Mouse (Mus musculus) kidney, postnatal 36 days (tissue): Measurements from ENCODE around the gene Gjc1.

Experiments
- DNase-seq, 2 experiments: peaks; one replicate each; pipeline ENCODE4 v3.0.0; 2021 to 2022; ENCODE audit warnings: mixed read lengths in 2 of 2

Gjc1 gene

DNA sequence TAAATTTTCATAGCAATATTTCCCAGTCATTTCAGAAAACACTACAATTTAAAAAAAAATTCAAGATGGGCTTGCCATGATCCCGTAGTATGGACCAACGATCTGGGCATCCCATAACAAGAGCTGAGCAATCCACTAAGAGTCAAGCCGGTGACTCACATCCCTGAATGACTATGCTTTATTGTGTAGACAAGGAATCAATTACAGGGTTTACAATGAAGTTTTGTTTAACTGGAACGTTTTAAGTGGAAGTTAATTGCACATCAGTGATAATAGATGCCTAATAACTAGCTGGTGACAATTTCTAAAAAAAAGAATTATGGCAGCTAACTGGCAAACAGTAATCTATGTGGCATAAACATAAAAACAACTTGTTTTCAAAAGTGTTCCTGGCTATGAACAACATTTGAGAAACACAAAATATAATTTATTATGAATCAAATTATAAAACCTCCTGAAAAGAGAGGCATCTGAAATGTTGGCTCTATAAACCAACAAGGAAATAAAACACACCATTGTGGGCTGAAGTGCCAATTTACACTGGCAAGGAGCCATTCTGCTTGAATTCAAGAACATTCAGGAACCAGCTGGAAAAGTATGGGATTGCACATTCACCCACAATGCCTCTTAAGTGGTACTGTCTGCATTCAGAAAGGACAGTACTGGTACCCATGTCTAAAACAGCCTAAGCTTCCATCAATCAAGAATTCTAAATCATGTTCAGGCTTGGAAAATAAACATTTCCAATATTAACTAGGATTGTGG, 8.6 kb downstream of the Gjc1 start:
- no peak for DNase-seq

DNA sequence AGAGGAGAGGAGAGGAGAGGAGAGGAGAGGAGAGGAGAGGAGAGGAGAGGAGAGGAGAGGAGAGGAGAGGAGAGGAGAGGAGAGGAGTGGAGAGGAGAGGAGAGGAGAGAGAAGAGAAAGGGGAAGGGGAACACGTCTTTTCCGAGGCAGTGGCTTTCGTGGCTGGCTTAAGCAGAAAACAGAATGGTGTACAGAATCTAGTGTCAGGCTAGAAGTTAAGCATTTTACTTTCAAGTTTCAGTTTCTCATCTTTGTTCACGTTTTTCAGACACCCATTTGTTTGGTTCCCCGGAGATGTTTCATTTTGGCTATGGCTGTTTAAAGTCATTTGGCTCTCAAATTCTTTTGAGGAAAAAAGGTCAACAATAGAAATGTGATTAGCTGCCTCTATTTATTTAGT, 11.3 kb downstream of the Gjc1 start:
- DNase-seq = no peak

DNA sequence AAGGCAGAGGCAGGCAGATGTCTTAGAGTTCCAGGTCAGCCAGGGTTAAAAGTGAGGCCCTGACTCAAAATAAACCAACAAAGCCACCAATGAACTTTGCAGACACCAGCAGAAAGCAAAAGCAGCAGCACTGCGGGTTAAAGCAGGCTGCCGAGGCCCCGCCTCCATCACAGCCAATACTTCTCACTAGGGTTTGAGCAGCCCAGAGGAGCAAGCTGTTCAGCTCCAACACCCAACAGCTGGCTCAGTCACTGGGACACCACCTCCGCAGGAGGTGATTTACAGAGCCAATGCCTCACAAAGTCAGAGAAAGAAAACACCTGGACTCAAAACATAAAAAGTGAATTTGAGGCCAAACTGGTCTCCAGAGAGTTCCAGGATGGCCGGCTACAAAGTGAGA, 16.0 kb downstream of the Gjc1 start:
- no peak for DNase-seq

DNA sequence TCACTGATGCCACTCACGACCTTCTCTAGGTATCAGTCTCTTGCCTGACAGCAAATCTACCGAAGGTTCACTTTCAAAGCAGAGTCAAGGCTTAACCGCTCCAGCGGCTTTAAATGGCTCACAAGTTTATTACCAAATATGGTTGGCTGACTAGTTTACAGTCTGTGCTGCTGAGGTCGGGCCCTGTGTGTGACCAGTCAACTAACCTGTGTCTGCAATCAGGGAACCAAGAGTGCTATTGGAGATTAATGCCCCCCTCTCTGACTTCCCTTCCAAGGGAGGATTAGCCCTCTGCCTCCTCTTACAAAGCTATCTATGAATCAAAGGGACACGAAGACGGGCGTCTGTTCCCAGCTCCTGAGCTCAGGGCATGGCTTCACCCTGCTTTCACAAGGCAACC, 25.3 kb downstream of the Gjc1 start:
- no peak for DNase-seq

DNA sequence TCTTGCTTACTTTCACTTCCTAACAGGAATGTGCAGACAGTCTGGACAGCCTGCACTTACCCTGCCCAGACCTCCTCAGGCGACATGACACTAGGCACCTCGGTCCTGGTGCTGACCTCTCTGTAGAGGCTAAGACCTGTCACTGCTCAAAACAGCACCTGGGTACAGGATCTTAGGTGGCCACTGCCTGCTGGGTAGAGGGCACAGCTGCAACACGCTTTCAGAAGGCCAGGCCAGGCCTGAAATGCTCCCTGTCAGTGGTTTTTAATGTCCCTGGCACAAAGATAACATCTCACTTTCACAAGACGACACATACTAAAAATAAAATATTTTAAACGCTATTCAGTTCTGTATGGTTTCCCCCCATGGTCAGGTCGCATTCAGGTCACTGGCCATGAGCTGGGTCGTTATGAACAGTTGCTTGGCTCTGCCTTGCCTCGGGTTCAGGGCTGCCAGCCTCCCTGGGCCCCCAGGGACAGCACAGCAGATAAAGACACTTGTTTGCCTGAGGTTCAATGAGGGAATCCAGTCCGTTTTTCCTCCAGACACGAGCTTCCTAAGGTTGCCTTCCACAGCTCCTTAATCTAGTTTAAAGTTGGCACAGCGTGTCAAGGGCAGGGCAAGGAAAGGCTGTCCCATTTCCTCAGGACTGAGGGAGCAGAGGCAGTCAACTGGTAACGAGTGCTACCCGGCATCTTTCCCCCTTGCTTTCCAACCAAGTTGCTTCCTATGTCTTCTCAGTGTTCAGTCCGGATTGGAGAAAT, 27.6 kb downstream of the Gjc1 start:
- DNase-seq = peak; percentile 14 to 22

DNA sequence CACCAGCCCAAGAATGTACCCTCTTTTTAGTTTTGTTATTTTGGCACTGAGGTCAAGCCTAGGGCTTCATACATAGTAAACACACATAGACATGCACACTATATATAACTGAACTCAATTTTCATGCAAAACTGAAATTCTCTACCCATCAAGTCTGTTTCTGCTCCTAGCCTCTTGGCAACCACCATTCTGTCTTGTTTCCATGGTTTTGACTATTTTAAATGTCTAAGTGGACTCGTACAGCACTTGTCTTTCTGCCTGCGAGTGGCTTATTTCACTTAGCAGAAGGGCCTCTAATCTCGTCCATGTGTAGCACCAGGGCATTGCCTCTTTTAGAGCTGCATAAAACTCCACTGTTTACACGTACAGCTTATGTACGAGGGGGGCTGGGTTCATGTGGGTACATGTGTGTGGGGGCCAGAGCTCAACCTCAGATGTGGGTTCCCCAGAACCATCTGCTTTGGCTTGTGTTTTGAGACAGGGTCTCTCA, 31.8 kb downstream of the Gjc1 start:
- no peak for DNase-seq

DNA sequence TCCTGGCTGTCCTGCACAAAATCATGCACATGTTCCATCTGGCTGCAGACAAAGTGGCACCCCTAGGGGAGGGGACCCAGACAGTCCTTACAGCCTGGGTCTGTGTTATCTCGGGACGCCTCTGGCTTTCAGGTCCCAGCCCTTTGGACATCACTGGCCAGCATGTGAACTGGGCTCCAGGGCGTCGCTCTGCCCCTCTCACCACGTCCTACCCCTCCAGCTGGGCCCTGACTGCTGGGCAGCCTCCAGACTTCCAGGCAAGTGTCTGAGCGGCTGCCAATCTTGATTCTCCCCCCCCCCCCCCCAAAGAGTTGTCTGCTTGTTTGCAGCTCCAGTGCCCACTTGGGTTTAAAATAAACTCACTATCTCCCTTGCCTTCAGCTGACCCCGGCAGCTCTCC, 36.1 kb downstream of the Gjc1 start:
- DNase-seq = no peak

DNA sequence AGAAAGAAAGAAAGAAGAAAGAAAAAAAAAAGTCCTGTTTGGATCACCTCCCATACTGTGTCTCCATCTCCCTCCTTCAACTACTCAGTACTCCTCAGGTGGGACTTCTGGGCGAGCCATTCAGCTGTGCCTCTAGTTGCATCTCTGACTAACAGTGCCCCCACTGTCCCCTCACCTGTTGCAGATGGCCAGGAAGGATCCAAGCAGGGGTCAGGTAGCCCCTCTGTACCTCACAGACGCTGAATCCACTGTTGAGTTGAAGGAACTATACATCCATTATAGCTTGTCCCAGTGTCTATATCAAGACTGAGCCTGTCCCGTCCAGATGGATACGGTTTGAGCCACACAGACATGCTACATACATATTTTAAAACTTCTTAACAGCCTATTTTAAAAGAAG, 38.0 kb downstream of the Gjc1 start:
- DNase-seq = no peak

DNA sequence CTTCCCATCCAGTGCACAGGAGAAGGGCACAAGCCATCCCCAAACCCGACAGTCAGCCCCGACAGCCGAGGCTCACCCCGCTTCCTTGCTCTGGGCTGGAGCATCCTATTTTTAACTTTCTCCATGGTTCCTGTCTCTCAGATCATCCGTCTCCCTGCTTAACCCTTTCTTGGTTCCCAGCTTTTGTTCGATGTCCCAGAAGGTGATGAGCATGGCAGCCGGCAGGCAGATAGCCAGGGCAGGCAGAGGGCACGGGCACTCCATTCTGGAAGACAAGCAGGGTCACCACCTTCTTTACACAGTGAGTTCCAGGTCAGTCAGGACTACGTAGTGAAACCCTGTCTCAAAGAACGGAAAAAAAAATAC, 38.5 kb downstream of the Gjc1 start:
- peak in 1 of 2 experiments; percentile 13 for DNase-seq

DNA sequence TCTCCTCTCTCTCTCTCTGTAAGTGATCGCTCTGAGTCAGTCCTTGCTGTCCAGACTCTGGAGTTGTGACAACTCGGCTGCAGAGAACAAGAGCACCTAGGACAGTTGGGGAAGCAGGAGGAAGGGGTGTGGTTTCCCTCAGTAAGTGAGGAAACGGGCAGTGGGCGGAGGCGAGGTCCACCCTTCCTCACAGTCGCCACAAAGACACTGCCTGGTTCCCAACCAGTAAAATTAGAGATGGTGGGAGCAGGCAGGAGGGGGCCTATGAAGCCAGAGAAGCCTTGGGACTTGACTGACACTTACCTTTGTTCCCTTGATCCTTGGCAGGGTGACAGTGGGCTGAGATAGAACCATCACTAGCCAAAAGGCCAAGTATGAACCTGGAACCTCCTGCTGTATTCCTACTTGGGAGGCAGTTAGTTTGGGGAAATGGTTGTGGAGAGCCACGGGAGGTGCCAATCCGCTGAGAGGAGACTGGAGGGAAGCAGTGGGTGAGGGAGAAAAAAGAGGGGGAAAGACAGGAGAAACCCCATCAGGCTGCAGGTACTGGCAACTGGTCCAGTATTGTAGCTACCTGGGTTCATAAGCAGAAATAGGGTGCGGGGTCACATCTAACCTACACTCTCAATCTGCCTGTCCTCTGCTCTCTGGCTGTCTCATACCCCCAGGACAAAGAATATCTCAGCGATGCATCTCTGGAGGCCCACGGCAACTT, 39.1 kb downstream of the Gjc1 start:
- peak; percentile 71 to 86 for DNase-seq

DNA sequence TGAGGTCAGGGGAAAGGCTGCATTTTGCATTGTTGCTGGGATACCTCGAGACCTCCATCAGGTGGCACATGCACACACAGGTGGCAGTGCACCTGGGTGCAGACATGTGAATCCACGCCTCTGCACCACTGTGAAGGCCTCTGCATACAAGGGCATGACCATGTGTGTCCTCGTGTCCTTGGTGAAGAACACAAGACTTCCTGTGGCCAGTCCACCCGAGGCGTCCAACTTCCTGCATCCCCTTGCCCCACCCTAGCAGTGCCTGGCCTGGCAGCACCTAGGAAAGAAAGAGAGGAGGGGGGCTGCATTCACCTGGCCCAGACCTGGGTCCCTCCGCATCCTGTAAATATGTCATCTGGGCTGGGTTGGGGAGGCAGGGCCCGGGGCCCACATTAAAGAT, 39.7 kb downstream of the Gjc1 start:
- peak; percentile 17 to 40 for DNase-seq

DNA sequence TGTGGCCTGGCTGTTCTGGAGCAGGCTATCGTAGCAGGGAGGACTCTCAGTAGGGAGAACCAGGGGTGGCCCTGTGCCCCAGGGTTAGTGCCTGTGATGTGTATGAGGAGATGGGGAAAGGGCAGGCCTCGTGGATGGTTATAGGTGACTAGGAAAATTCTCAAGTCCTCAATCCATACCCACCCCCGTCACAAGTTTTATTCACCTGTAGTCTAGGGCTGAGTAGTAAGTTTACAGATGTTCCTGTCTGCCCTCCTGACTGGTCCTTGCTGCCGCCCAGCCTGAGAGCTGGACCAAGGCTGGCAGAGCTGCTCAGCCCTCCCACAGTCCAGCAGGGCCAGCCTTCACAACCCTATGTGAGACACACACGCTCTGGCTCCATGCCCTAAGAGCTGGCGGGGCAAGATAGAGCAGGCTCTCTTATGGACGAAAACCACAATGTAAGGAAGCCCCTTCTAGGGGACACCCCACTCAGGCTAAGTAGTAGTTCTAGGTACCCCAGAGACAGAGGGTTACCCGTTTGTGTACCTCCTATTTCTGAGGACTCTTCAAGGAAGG, 40.3 kb downstream of the Gjc1 start:
- DNase-seq = no peak

DNA sequence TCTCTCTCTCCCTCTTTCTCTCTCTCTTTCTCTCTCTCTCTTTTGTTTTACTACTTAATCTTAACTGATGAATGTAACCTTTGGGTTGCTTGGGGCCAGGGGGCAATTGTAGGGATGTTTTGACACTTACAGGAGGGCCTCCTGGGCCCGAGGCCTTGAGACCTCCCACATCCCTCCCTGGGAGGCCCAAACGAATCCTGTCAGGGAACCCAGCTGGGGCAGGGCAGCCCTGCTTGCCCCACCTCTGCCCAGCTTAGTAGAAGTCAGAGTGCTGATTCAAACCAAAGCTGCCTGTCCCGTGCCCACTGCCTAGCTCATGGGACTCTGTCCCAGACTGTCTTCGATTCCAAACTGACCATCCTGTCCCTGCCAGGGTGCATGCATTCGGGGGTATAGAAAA, 40.9 kb downstream of the Gjc1 start:
- DNase-seq = no peak

DNA sequence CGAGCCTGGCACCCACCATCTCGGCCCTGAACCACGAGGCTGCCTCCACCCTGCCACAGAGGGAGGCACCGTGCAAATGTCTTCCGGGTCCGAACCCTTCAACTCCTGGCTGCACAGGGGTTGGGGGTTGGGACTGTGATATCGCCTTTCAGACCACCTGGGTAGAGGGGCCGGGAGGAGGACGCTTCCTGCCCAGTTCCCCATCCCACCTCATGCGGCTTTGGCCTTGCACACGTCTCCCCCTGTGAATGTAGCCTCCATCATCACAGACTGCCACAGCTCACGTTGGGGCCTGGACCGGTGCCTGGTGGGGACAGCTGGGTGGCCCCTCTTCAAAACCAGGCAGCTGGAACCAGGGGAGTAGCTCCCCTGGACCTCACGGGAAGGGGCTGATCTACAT, 41.3 kb downstream of the Gjc1 start:
- no peak for DNase-seq

DNA sequence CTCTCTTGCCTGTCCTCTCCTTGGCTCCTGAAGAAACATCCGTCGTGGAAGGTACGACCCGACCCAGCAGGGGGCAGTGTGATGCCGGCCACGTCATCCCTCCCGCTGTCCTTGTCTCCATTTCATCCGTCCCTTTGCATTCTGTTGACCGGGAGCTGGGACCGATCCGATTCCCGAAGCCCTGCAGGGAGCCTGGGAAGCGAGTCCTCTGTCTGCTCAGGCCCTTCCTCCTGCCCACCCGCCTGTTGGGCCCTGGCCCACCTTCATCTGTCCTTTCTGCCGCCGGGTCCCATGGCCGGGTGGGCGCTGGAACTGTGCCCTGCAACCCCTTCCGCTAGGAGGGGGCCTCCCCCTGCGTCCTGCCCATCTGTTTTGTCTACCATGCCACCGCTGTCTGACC, 41.9 kb downstream of the Gjc1 start:
- DNase-seq = peak; percentile 82 to 92

DNA sequence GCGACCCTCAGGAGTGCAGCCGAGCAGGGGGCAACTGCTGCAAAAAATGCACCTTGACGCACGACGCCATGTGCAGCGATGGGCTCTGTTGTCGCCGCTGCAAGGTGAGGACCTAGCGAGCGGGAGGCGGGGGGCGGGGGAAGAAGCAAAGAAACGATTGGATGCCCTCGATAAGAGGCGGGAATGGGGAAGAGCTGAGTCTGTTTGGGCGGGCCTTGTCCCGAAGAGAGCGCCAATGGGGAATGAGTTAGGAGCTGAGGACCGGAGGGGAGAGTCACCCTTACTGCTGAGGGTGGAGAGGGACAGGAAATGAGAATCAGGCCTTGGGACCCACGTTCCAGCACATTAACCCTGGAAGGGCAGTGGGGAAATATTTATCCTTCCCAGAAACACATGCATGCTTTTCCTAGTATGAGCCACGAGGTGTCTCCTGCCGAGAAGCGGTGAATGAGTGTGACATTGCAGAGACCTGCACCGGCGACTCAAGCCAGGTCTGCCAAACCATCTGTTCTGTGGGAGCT, 44.8 kb downstream of the Gjc1 start:
- peak; percentile 91 to 93 for DNase-seq

DNA sequence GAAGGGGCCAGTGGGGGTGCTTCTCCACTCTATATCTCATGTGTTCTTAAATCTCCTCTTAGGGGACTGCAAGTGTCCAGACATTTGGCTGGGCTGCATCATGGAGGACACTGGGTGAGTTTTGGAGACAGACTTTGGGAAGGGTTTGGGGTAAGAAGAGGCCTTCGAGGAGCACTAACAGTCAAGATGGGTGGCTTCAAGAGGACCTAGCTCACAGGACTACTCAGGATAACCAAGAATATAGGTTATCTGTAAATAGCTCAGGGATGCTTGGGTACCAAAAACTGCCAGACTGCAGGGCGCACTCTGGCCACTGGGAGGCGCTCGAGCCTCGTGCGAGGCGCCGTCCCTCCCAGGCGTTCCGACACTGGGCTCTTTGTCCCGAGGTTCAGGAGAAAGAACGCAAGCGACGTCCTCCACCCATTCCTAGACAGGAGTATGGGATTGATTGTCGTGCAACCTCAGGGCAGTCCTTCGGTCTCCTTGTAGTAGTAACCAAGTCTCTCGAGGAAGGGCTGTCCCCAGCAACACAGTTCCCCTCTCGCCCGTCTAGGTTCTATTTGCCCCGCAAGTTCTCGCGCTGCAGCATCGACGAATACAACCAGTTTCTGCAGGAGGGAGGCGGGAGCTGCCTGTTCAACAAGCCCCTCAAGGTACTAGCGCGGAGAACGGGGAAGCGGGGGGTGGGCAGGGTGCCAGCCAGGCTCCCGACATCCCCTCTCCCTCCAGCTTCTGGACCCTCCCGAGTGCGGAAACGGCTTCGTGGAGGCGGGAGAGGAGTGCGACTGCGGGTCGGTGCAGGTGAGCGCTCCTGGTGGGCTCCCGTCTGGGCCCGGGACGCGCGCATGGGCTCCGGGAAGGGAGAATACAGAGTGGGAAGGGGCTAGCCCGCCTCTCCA, 45.5 kb downstream of the Gjc1 start:
- DNase-seq = peak; percentile 77 to 92

DNA sequence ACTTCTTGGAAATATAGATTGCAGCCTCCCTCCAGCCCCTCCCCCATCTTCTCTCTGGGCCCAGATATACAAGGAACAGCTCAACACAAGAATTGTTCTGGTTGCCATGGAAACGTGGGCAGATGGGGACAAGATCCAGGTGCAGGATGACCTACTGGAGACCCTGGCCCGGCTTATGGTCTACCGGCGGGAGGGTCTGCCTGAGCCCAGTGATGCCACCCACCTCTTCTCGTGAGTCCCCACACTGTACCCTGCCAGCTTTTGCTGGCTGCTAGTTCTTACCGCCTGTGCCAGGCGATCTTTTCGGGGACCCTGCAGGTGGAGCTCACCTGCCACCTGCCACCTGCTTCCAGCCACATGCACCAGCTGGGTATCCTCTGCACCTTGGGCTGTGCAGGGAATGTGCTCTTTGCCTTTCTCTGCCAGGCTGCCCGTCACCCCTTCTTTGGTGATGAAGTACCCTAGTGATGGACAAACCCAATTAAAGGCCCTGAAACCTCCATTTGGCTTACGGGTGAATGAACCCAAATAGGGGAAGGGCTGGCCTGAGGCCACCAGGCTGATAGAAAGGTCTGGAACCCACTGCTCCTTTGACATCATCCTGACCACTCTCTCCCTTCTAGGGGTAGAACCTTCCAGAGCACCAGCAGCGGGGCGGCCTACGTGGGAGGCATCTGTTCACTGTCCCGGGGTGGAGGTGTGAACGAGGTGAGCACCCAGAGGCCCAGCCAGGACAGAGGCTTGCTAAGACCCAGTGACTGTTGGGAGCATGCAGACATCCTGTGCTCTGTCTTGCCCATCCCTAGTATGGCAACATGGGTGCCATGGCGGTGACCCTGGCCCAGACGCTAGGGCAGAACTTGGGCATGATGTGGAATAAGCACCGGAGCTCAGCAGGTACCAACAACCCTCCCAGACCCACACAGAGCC, 46.5 kb downstream of the Gjc1 start:
- no peak for DNase-seq

DNA sequence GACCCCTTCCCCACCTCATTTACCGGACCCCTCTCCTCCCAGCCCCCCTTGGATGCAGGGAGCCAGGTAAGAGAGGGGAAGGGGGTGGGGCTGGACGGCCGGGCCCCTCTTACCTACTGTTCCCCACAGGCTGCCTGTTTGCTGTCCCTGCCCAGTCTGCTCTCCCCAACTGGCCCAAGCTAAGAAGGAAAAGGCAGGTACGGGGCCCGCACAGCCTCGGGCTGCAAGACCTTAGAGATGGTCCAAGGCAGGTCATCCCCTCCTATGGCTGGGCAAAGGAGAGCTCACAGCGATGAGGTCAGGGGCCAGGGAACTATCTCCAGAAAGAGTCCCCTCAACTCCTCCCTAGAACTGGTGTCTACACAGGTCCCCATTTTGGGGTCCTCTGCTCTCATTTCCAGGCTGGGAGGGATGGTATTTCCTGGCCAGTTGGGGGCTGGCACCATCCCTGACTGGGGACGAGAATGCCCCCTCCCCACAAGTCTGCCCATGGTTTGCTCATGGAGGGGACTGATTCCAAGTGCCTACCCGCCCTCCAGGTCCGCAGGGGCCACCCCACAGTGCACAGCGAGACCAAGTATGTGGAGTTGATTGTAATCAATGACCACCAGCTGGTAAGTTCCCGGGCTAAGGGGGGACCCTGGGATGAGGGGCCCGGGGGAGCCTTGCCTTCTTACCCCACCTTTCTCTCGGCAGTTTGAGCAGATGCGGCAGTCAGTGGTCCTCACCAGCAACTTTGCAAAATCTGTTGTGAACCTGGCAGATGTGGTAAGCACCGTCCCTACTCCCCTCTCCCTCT, 47.4 kb downstream of the Gjc1 start:
- no peak for DNase-seq
